Mouse (Mus musculus) MEL (cell line): ENCODE results near the gene Nacad. TPM values are rescaled to one million over a fixed set of nuclear protein-coding genes. Genes with fewer than 3 reads are reported as not detected.

Source experiments
- DNase-seq: peaks from one replicate; pipeline ENCODE4 v3.0.0; 2011; ENCODE audit warnings: low read depth, low spot score
- H3K27ac ChIP-seq: 2 replicates; pipeline ENCODE4 v1.5.1; 2012; ENCODE audit warnings: low read depth, mild to moderate bottlenecking, control low read depth, low read length, moderate library complexity; ENCODE audit not compliant: control insufficient read depth
- H3K27me3 ChIP-seq, 2 experiments: fragments of 150-350 bp in 1 of 2; sonication (generic) in 1 of 2; 2 replicates each; pipeline ENCODE4 v1.6.1; 2012; ENCODE audit warnings: low read length in 2 of 2, mild to moderate bottlenecking in 2 of 2, improper control_type of control experiment in 1 of 2, moderate library complexity in 1 of 2; ENCODE audit not compliant: insufficient read depth in 2 of 2, control insufficient read depth in 1 of 2
- H3K36me3 ChIP-seq, 2 experiments: 2 replicates each; pipeline ENCODE4 v1.6.1; 2012 to 2014; ENCODE audit warnings: low read length in 2 of 2, improper control_type of control experiment in 1 of 2, inconsistent platforms in 1 of 2, mild to moderate bottlenecking in 1 of 2; ENCODE audit not compliant: insufficient read depth in 2 of 2, control insufficient read depth in 1 of 2
- H3K4me1 ChIP-seq, 2 experiments: fragments of 150-350 bp in 1 of 2; sonication (generic) in 1 of 2; 2 replicates each; pipeline ENCODE4 v1.6.1; 2012; ENCODE audit warnings: low read length in 2 of 2, improper control_type of control experiment in 1 of 2, mild to moderate bottlenecking in 1 of 2; ENCODE audit not compliant: insufficient read depth in 2 of 2, control insufficient read depth in 1 of 2
- H3K4me3 ChIP-seq, 2 experiments: fragments of 150-350 bp in 1 of 2; sonication (generic) in 1 of 2; 2 replicates each; pipeline ENCODE4 v1.5.1; 2012; ENCODE audit warnings: low read depth in 2 of 2, low read length in 2 of 2, mild to moderate bottlenecking in 2 of 2, moderate library complexity in 2 of 2, control low read depth in 1 of 2, improper control_type of control experiment in 1 of 2; ENCODE audit not compliant: control insufficient read depth in 1 of 2, insufficient read depth in 1 of 2
- H3K79me2 ChIP-seq: 2 replicates; pipeline ENCODE4 v1.6.1; 2012; ENCODE audit warnings: mild to moderate bottlenecking, low read length, moderate library complexity; ENCODE audit not compliant: control insufficient read depth, poor library complexity, insufficient read depth
- H3K9ac ChIP-seq: 2 replicates; pipeline ENCODE4 v1.6.1; 2012; ENCODE audit warnings: low read depth, mild to moderate bottlenecking, control low read depth, low read length, moderate library complexity; ENCODE audit not compliant: control insufficient read depth, poor library complexity, severe bottlenecking
- H3K9me3 ChIP-seq: fragments of 150-350 bp; sonication (generic); replicated peaks from 2 replicates; pipeline ENCODE4 v1.6.1; 2012; ENCODE audit warnings: mild to moderate bottlenecking, low read length, improper control_type of control experiment, moderate library complexity; ENCODE audit not compliant: insufficient read depth
- BHLHE40 ChIP-seq: IDR thresholded peaks from 2 replicates; pipeline ENCODE4 v1.6.1; 2012; ENCODE audit warnings: low read depth, mild to moderate bottlenecking, inconsistent platforms, low read length, improper control_type of control experiment, borderline replicate concordance
- CHD1 ChIP-seq: IDR thresholded peaks from 2 replicates; pipeline ENCODE4 v1.6.1; 2012; ENCODE audit warnings: low read depth, mild to moderate bottlenecking, inconsistent platforms, low read length, improper control_type of control experiment
- EP300 ChIP-seq, 2 experiments: IDR thresholded peaks; 2 replicates each; pipeline ENCODE4 v1.6.1; 2011; ENCODE audit warnings: improper control_type of control experiment in 2 of 2, low read length in 2 of 2, low read depth in 1 of 2, mild to moderate bottlenecking in 1 of 2
- ETS1 ChIP-seq: IDR thresholded peaks from 2 replicates; pipeline ENCODE4 v1.6.1; 2012; ENCODE audit warnings: low read depth, mild to moderate bottlenecking, inconsistent platforms, low read length, improper control_type of control experiment, moderate library complexity
- HCFC1 ChIP-seq: IDR thresholded peaks from 2 replicates; pipeline ENCODE4 v1.6.1; 2012; ENCODE audit warnings: low read depth, mild to moderate bottlenecking, inconsistent platforms, low read length, improper control_type of control experiment, moderate library complexity
- MAFK ChIP-seq: IDR thresholded peaks from 2 replicates; pipeline ENCODE4 v1.6.1; 2011; ENCODE audit warnings: low read depth, mild to moderate bottlenecking, low read length, improper control_type of control experiment, borderline replicate concordance
- MAX ChIP-seq: IDR thresholded peaks from 2 replicates; pipeline ENCODE4 v1.6.1; 2011; ENCODE audit warnings: low read length, improper control_type of control experiment
- MEF2A ChIP-seq: IDR thresholded peaks from 2 replicates; pipeline ENCODE4 v1.6.1; 2014; ENCODE audit warnings: low read depth, mild to moderate bottlenecking, inconsistent platforms, low read length, improper control_type of control experiment; ENCODE audit not compliant: poor library complexity, insufficient replicate concordance, severe bottlenecking; ENCODE audit errors: extremely low read depth
- MXI1 ChIP-seq: IDR thresholded peaks from 2 replicates; pipeline ENCODE4 v1.6.1; 2011; ENCODE audit warnings: mild to moderate bottlenecking, low read depth, low read length, improper control_type of control experiment
- NRF1 ChIP-seq: IDR thresholded peaks from 2 replicates; pipeline ENCODE4 v1.6.1; 2014; ENCODE audit warnings: low read depth, mild to moderate bottlenecking, inconsistent platforms, low read length, improper control_type of control experiment, moderate library complexity; ENCODE audit not compliant: poor library complexity, insufficient read depth, severe bottlenecking
- POLR2A ChIP-seq, 2 experiments: IDR thresholded peaks; 2 replicates each; pipeline ENCODE4 v1.6.1; 2011 to 2012; ENCODE audit warnings: low read length in 2 of 2, mild to moderate bottlenecking in 2 of 2, control low read depth in 1 of 2, improper control_type of control experiment in 1 of 2, low read depth in 1 of 2, moderate library complexity in 1 of 2; ENCODE audit not compliant: control insufficient read depth in 1 of 2, insufficient read depth in 1 of 2, poor library complexity in 1 of 2
- POLR2AphosphoS2 ChIP-seq: IDR thresholded peaks from 2 replicates; pipeline ENCODE4 v1.6.1; 2011; ENCODE audit warnings: low read length, improper control_type of control experiment
- POLR2AphosphoS5 ChIP-seq: IDR thresholded peaks from 2 replicates; pipeline ENCODE4 v1.6.1; 2012; ENCODE audit warnings: low read depth, borderline replicate concordance, mild to moderate bottlenecking, inconsistent platforms, low read length, moderate library complexity, mixed read lengths
- RAD21 ChIP-seq: IDR thresholded peaks from 2 replicates; pipeline ENCODE4 v1.6.1; 2011; ENCODE audit warnings: mild to moderate bottlenecking, low read depth, low read length, improper control_type of control experiment
- RCOR1 ChIP-seq: IDR thresholded peaks from 2 replicates; pipeline ENCODE4 v1.6.1; 2012; ENCODE audit warnings: low read depth, mild to moderate bottlenecking, inconsistent platforms, low read length, improper control_type of control experiment
- SIN3A ChIP-seq: IDR thresholded peaks from 2 replicates; pipeline ENCODE4 v1.6.1; 2012; ENCODE audit warnings: low read length, improper control_type of control experiment, inconsistent platforms
- TBP ChIP-seq: IDR thresholded peaks from 2 replicates; pipeline ENCODE4 v1.8.0; 2011; ENCODE audit warnings: low read depth, low read length, improper control_type of control experiment
- ZNF384 ChIP-seq: IDR thresholded peaks from 2 replicates; pipeline ENCODE4 v1.6.1; 2012; ENCODE audit warnings: low read depth, mild to moderate bottlenecking, inconsistent platforms, low read length, improper control_type of control experiment
- polyA plus RNA-seq, 2 experiments: library from polyadenylated mRNA; stranded (reverse) in 1 of 2; unstranded in 1 of 2; fragments of >175 nt in 1 of 2; fragments of >200 nt in 1 of 2; gene quantifications; 2 replicates each; pipeline versions ENCODE4 v1.2.1 to v1.2.4; 2012; ENCODE audit warnings: low replicate concordance in 2 of 2, low read depth in 1 of 2; ENCODE audit not compliant: insufficient read length in 2 of 2, insufficient read depth in 1 of 2, missing spikeins in 1 of 2
- total RNA-seq: library from RNA; depleted of rRNA; stranded (reverse); fragments of 300-350 nt; gene quantifications from 2 replicates; pipeline ENCODE4 v1.2.3, GENCODE M21; 2012

Nacad gene
- total and polyA plus RNA-seq, 3 experiments, result 0.12 to 0.32 TPM; not detected in 1

DNA sequence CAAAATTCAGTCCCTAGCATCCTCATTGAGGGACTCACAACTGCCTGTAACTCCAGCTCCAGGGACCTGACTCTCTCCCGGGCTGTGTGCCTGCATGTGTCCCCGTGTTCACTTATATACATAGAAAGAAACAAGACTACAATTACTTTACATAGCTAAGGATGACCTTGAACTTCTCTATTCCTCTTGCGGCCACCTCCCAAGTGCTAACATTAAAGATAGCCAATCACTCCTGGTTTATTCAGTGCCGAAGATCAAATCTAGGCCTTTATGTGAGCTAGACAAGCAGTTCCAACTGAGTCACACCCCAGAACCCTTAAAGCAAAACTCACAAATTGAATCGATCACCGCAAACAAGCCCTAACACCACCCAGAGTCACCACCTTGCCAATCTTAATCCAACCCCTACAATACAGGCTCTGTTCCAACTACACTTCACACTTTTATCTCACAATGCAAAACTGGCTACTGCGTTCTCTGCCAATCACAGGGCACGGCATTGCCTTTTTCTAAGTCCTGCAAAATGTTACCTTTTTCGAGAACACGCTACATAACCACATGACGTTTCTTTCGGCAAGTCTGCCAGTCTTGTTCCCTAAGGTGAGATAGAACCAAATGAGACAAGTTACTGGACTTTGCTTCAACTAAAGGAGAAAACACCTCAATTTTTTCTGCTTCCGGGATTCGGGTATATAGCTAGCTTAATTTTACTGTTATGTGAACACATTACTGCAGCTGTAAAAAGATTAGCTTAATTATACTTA lies 18.9 kb upstream of the Nacad start (continued):
- no peak for TF ChIP-seq NRF1
- no peak; the same call in none of the 2 replicates for TF ChIP-seq SIN3A
- TF ChIP-seq MEF2A, result no peak
- peak; percentile 40; the same call in 1 of the 2 replicates for TF ChIP-seq MAX
- TF ChIP-seq ETS1, result 0 out of 2 replicates have a peak, but pooled peaks have one; percentile 43
- TF ChIP-seq POLR2AphosphoS5, result no peak
- no peak for TF ChIP-seq RAD21
- no peak for TF ChIP-seq MAFK
- TF ChIP-seq ZNF384, result no peak
- peak; percentile 83 for TF ChIP-seq TBP
- TF ChIP-seq CHD1, result peak; percentile 87; the same call in 1 of the 2 replicates

DNA sequence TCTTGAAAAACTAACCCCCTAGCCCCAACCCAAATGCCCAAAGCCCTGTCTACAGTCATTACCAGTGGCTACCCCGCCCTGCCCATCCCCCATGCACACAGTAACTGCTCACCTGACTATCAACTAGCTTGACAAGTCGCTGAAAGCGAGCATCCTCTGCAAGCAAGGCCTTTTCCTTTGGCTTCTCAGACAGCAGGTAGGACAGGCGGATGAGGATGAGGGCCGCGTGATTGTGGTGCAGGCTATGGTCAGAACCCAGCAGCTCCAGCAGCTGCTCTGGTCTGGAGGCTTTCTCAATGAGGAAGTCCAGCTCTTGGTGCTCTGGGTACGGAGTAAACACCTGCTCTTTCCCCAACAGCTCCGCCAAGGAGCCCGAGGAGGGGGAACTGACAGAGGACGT lies 17.9 kb upstream of the Nacad start:
- peaks cover 11 to 27% of the 10 kb centered on the region in 2 experiments for H3K4me1 ChIP-seq
- H3K9ac ChIP-seq, result peak overlapping the region; percentile 92
- peaks cover 58% of the 10 kb centered on the region for H3K79me2 ChIP-seq
- H3K27me3 ChIP-seq, result no peaks in the 10 kb centered on the region
- peak overlapping the region; percentile 92 for H3K27ac ChIP-seq
- no peaks in the 10 kb centered on the region for H3K9me3 ChIP-seq
- peak; percentile 63 for DNase-seq
- peak overlapping the region; percentile 77 to 92 for H3K4me3 ChIP-seq
- TF ChIP-seq HCFC1 (0 out of 2 replicates have a peak, but pooled peaks have one; percentile 12), BHLHE40 (peak; percentile 34; the same call in 1 of the 2 replicates), RCOR1 (no peak), EP300 (IDR thresholded peaks at IDR 0.05; ENCODE audit: low read depth in 1 of 2, low read length in 2 of 2) (0 out of 4 replicates have a peak, but pooled peaks of 1 of the 2 experiments have one; percentile 1), MXI1 (0 out of 2 replicates have a peak, but pooled peaks have one; percentile 11), POLR2AphosphoS2 (no peak), POLR2A (IDR thresholded peaks at IDR 0.05; ENCODE audit: control insufficient read depth in 1 of 2, insufficient read depth in 1 of 2, low read depth in 1 of 2, low read length in 2 of 2, poor library complexity in 1 of 2) (0 out of 4 replicates have a peak, but pooled peaks of 1 of the 2 experiments have one; percentile 5)
- H3K36me3 ChIP-seq, result peaks cover 31 to 34% of the 10 kb centered on the region in 2 experiments
